Mouse (Mus musculus): ENCODE measurements around the gene Foxa2.

DNA sequence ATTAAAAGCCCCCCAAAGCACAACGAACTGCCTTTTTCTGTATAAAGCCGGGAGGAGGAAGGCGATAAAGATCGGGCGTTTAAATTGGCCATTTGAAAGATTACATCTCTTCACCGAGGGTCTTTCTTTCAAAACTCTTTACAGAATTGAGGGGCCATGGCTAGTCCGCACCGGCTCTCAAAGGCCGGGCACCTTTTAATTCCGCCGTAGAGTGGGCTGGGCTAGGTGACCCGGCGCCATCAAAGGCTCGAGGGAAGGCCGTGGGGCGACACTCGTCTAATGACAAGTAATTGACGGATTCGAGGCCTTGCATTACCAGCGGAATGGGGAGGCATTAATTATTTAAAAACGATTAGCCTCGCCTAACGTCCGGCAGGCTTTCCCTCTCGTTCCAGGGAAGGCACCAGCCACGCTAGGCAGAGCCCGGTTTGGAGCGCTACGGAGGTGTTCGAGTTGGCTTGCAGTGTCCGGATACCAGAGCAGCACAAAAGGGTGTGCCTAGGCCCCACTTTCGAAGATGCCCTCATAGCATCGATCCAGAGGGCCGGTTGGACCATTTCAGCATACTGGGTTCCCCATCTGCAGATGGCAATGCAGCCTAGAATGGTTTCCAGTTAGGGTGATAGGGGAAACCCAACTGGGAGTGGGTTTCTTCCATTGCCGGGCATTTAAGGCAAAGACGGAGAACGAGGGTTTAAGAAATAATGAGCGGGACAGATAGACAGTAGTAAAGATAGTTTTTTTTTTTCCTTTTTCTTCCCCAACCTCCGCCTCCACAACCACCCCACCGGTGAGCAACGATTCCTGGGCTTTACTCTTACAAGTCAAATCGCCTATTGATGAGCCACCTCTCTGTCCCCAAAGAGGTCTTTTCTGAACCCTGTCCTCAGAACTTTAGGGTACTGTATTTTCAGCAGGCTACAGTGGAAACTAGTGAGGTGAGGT is 8.1 kb downstream of the Foxa2 start:
- no peak for TF ChIP-seq CTCF (IDR thresholded peaks at IDR 0.05; ENCODE audit: extremely low read depth, insufficient read length, insufficient replicate concordance, low read depth, low read length)
- TF ChIP-seq POLR2A (IDR thresholded peaks at IDR 0.05; ENCODE audit: low read depth, low read length) = no peak

Data from small intestine, adult 2 months (tissue).